Mouse (Mus musculus) embryonic facial prominence, embryonic 12.5 days (tissue): ENCODE results near the gene Bcl2l13. TPM values are rescaled to one million over a fixed set of nuclear protein-coding genes. Genes with fewer than 3 reads are reported as not detected.

ENCODE experiments used
- ATAC-seq: fragments of 200-750 bp; cut with Nextera tagmentation; 2 replicates; pipeline ENCODE4 v1.8.0; 2017; ENCODE audit not compliant: insufficient number of reproducible peaks, insufficient read depth, low FRiP score, low TSS enrichment
- H3K27ac ChIP-seq: fragments of 300-500 bp; sonication (generic); 2 replicates; pipeline ENCODE4 v1.5.1; 2016; ENCODE audit warnings: mild to moderate bottlenecking
- H3K27me3 ChIP-seq: fragments of 300-500 bp; sonication (generic); 2 replicates; pipeline ENCODE4 v1.6.1; 2016; ENCODE audit warnings: mild to moderate bottlenecking, moderate library complexity
- H3K36me3 ChIP-seq: fragments of 300-500 bp; sonication (generic); 2 replicates; pipeline ENCODE4 v1.6.1; 2016; ENCODE audit warnings: mild to moderate bottlenecking
- H3K4me1 ChIP-seq: fragments of 300-500 bp; sonication (generic); 2 replicates; pipeline ENCODE4 v1.6.1; 2016
- H3K4me2 ChIP-seq: fragments of 300-500 bp; sonication (generic); replicated peaks from 2 replicates; pipeline ENCODE4 v1.6.1; 2016; ENCODE audit warnings: mild to moderate bottlenecking, moderate library complexity
- H3K4me3 ChIP-seq: fragments of 300-500 bp; sonication (generic); 2 replicates; pipeline ENCODE4 v1.5.1; 2016; ENCODE audit warnings: mild to moderate bottlenecking
- H3K9ac ChIP-seq: fragments of 300-500 bp; sonication (generic); 2 replicates; pipeline ENCODE4 v1.6.1; 2016; ENCODE audit warnings: mild to moderate bottlenecking, moderate library complexity
- H3K9me3 ChIP-seq: fragments of 300-500 bp; sonication (generic); 2 replicates; pipeline ENCODE4 v1.6.1; 2016; ENCODE audit warnings: mild to moderate bottlenecking, moderate library complexity
- WGBS: fragments of 180-500 bp; shearing (Covaris S2); methylation state at CpG from one replicate; pipeline ENCODE4 v1.1.7; 2016; 5-methylcytosine and 5-hydroxymethylcytosine counted together
- microRNA-seq: library from miRNA; unstranded; fragments of <30 nt; microRNA quantifications from one replicate; pipeline ENCODE4, GENCODE M21; 2017
- polyA plus RNA-seq: library from polyadenylated mRNA; unstranded; fragments of >200 nt; fragmentation: Nextera tagmentation; extraction: Ambion mirVana; gene quantifications from 2 replicates; pipeline ENCODE4 v1.2.1, GENCODE M21; 2016

Bcl2l13 gene
- polyA plus RNA-seq, 1 experiment from 2014 or later, result 37.1 TPM

GRCm38 (mm10) chr6:120937104-120937617 lies 101.1 kb downstream of the Bcl2l13 start:
- no peaks in the 10 kb centered on the region for H3K4me1 ChIP-seq
- no peak overlapping the region for H3K9ac ChIP-seq
- no peak for ATAC-seq
- H3K9me3 ChIP-seq, result no peaks in the 10 kb centered on the region
- H3K4me3 ChIP-seq, result no peak overlapping the region
- H3K27me3 ChIP-seq, result no peaks in the 10 kb centered on the region
- no peak overlapping the region for H3K4me2 ChIP-seq
- H3K36me3 ChIP-seq, result peaks cover 25% of the 10 kb centered on the region
- WGBS, result 79% methylated on average over 16 of the region's 16 CpGs
- no peak overlapping the region for H3K27ac ChIP-seq

GRCm38 (mm10) chr6:120937999-120938608 lies 102.1 kb downstream of the Bcl2l13 start:
- Histone ChIP-seq H3K36me3 (peaks cover 17% of the 10 kb centered on the region), H3K9me3 (no peaks in the 10 kb centered on the region), H3K4me3 (no peak overlapping the region), H3K27ac (no peak overlapping the region), H3K4me1 (no peaks in the 10 kb centered on the region), H3K9ac (no peak overlapping the region), H3K27me3 (no peaks in the 10 kb centered on the region), H3K4me2 (no peak overlapping the region)
- 76% methylated on average over 11 of the region's 11 CpGs for WGBS
- no peak for ATAC-seq

DNA sequence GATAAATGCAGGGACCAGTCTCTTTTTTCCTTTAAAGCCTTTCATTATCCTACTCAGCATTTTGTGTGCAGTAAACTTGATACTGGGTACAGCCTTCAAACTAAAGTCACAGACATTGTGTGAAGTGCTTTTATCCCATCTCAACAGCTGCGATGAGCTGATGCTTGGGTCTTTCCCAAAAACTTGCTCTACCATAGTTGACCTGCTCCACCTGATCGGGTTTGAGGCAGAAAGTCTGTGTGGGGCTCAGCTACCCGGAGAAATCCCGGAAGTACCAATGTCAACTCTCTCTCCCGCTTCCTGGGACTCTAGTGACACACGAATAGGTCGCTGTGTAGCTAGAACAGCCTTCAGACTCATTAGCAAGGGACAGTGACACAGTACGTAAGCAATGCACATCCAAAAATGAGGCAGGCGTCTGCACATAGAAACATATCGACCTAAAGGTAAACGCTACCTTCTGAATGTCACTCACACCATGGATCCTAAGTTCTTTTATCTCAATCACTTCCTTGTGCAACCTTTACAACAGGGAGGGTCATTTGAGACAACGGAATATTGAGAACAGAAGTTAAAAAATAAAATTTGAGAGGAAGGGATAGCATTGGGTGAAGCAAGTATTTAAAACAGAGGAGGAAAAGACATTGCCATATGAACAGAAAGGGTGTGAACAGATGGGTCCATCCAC lies 102.9 kb downstream of the Bcl2l13 start:
- no peak for ATAC-seq
- Histone ChIP-seq H3K4me3 (no peak overlapping the region), H3K36me3 (peaks cover 11% of the 10 kb centered on the region), H3K27me3 (no peaks in the 10 kb centered on the region), H3K9ac (no peak overlapping the region), H3K27ac (no peak overlapping the region), H3K9me3 (no peaks in the 10 kb centered on the region), H3K4me2 (no peak overlapping the region), H3K4me1 (no peaks in the 10 kb centered on the region)
- 85% methylated on average over 12 of the region's 12 CpGs for WGBS

DNA sequence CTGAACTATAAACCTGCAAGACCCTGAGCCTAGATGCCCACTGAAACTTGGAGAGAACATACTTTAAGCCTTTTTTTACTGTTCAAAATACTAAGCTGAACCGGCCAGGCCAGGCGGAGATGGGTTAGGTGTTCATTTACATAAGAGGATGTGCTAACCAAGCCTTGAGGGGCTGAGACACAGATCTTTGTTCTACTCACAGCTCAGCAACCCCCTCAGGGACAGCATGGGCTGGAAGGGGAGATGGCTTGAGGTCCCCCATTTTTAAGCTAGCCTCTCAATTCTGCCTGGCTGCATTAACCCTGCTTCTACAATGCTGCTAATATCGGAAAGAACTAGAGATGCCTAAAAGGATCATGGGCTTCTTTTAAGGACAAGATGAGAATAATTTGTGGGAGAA lies 103.8 kb downstream of the Bcl2l13 start:
- Histone ChIP-seq H3K9me3 (no peaks in the 10 kb centered on the region), H3K36me3 (0 out of 2 replicates have a peak, but pooled peaks cover 2% of the 10 kb centered on the region), H3K27ac (no peak overlapping the region), H3K27me3 (no peaks in the 10 kb centered on the region), H3K4me3 (no peak overlapping the region), H3K9ac (no peak overlapping the region), H3K4me1 (no peaks in the 10 kb centered on the region), H3K4me2 (no peak overlapping the region)
- no peak for ATAC-seq
- 82% methylated on average over 3 of the region's 3 CpGs for WGBS

DNA sequence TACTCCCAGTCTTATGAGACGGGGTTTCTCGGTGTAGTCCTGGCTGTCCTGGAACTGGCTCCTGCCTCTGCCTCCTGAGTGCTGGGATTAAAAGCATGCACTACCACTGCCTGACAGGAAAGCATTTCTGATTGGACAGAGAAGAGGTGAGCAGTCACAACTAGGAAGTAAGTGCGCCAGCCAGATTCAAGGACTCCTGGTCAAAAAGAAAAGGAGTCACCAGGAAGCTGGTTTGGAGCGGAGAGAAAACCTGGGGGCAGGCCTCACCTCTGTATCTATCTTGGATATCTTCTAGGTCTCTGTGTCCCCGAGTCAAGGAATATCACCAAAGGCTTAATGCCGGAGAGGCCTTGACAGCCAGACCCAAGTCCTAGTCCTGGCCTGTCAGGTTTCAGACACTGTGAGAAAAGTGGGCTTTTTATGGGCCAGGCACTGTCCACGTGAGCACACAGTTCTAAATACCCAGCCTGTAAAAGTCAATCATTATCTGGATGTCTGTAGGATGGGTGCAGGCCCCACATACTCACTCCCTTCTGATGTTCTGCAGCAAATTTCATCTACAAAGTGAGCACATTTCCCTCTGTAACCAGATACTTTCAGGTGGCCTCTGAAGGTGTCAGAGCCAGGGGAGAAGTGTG lies 104.6 kb downstream of the Bcl2l13 start:
- H3K4me1 ChIP-seq, result no peaks in the 10 kb centered on the region
- H3K9me3 ChIP-seq, result no peaks in the 10 kb centered on the region
- H3K36me3 ChIP-seq, result no peaks in the 10 kb centered on the region
- ATAC-seq, result no peak
- WGBS, result 81% methylated on average over 7 of the region's 7 CpGs
- no peak overlapping the region for H3K4me3 ChIP-seq
- H3K27ac ChIP-seq, result no peak overlapping the region
- no peak overlapping the region for H3K4me2 ChIP-seq
- no peaks in the 10 kb centered on the region for H3K27me3 ChIP-seq
- H3K9ac ChIP-seq, result no peak overlapping the region

DNA sequence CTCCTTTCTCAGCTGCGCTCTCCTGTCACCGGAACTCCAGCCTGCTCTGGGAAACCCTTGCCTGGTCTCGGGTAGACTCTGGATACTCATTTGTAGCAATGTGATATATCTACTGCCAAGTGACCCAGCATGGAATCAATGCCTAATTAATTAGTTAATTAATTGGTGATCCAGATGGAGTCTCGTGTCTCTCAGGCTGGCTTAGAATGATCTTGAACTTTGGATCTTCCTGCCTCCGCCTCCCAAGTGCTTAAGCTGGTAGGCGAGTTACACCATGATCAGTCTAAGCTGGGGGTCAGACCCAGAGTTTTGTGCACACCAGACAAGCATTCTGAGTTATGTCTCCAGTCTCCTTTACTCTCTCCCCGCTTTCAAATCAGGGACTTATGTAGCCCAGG lies 105.1 kb downstream of the Bcl2l13 start:
- Histone ChIP-seq H3K27me3 (no peaks in the 10 kb centered on the region), H3K9me3 (no peaks in the 10 kb centered on the region), H3K9ac (no peak overlapping the region), H3K4me1 (no peaks in the 10 kb centered on the region), H3K36me3 (no peaks in the 10 kb centered on the region), H3K4me2 (no peak overlapping the region), H3K4me3 (no peak overlapping the region), H3K27ac (no peak overlapping the region)
- ATAC-seq, result no peak
- WGBS, result 86% methylated on average over 7 of the region's 7 CpGs

DNA sequence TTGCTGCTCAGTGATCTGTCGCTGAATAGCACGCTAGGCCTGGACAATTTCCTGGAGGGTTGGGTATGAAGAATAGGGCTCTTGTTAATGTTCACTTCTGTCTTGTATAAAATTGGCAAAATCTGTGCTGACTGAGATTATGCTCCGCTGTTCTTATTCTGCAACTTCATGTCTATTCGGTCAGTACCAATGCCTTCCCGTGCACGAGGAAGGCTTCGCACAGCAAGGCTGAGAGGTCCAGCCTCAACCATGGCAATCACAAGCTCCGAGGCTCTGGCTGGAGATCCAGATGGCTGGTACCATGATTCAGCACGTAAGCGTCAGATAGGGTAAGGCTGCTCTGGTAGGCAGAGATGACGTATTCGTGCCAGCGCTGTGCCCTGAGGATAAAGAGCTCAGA lies 105.6 kb downstream of the Bcl2l13 start:
- no peak overlapping the region for H3K4me3 ChIP-seq
- 91% methylated on average over 13 of the region's 13 CpGs for WGBS
- H3K36me3 ChIP-seq, result 0 out of 2 replicates have a peak, but pooled peaks cover 4% of the 10 kb centered on the region
- ATAC-seq, result no peak
- H3K9me3 ChIP-seq, result no peaks in the 10 kb centered on the region
- H3K27me3 ChIP-seq, result no peaks in the 10 kb centered on the region
- H3K9ac ChIP-seq, result no peak overlapping the region
- no peaks in the 10 kb centered on the region for H3K4me1 ChIP-seq
- H3K27ac ChIP-seq, result no peak overlapping the region
- no peak overlapping the region for H3K4me2 ChIP-seq

Small RNAs within 50 kb of the gene (microRNA-seq; reads per million reads assigned to microRNA genes)
- gene Gm25193, result not detected

Other genes starting within 250 kb of the Bcl2l13 start
- gene Cecr2, start 169.8 kb upstream of the Bcl2l13 start, polyA plus RNA-seq, result 4.8 and 6.4 TPM in 2 replicates
- 0.24 and 0.34 TPM in 2 replicates for gene Slc25a18, start 62.6 kb upstream of the Bcl2l13 start, polyA plus RNA-seq
- 121 TPM in 2 replicates for gene Atp6v1e1, start 13.4 kb upstream of the Bcl2l13 start, polyA plus RNA-seq
- 17.7 and 19.1 TPM in 2 replicates for gene Bid, start 80.6 kb downstream of the Bcl2l13 start, polyA plus RNA-seq